Mouse (Mus musculus) stomach, postnatal 0 days (tissue): Measurements from ENCODE around the gene Nms. TPM values are rescaled to one million over a fixed set of nuclear protein-coding genes. Genes with fewer than 3 reads are reported as not detected.

Source experiments
- ATAC-seq: fragments of 200-750 bp; cut with Nextera tagmentation; 2 replicates; pipeline ENCODE4 v1.8.0; 2017; ENCODE audit not compliant: low FRiP score, low TSS enrichment
- DNase-seq: peaks from one replicate; pipeline ENCODE4 v3.0.0-alpha.2; 2016; ENCODE audit warnings: low spot score
- H3K27ac ChIP-seq: fragments of 300-500 bp; sonication (generic); replicated peaks from 2 replicates; pipeline ENCODE4 v1.5.1; 2014; ENCODE audit warnings: mild to moderate bottlenecking, control low read depth
- H3K27me3 ChIP-seq: fragments of 300-500 bp; sonication (generic); 2 replicates; pipeline ENCODE4 v1.6.1; 2014; ENCODE audit warnings: low read length; ENCODE audit not compliant: control insufficient read depth, insufficient read depth
- H3K36me3 ChIP-seq: fragments of 300-500 bp; sonication (generic); 2 replicates; pipeline ENCODE4 v1.6.1; 2014; ENCODE audit warnings: low read length, mixed read lengths; ENCODE audit not compliant: control insufficient read depth, insufficient read depth
- H3K4me1 ChIP-seq: fragments of 300-500 bp; sonication (generic); replicated peaks from 2 replicates; pipeline ENCODE4 v1.6.1; 2014; ENCODE audit warnings: antibody characterized with exemption; ENCODE audit not compliant: control insufficient read depth, insufficient read depth
- H3K4me2 ChIP-seq: fragments of 300-500 bp; sonication (generic); replicated peaks from 2 replicates; pipeline ENCODE4 v1.6.1; 2014; ENCODE audit warnings: low read depth, mild to moderate bottlenecking, control low read depth, moderate library complexity
- H3K4me3 ChIP-seq: fragments of 300-500 bp; sonication (generic); 2 replicates; pipeline ENCODE4 v1.5.1; 2014; ENCODE audit warnings: low read depth, low read length, control low read depth
- H3K9ac ChIP-seq: fragments of 300-500 bp; sonication (generic); 2 replicates; pipeline ENCODE4 v1.6.1; 2014; ENCODE audit warnings: mild to moderate bottlenecking, low read length, control low read depth, mixed read lengths
- H3K9me3 ChIP-seq: fragments of 300-500 bp; sonication (generic); 2 replicates; pipeline ENCODE4 v1.6.1; 2016; ENCODE audit warnings: low read length; ENCODE audit not compliant: control insufficient read depth
- CTCF ChIP-seq: IDR thresholded peaks from 2 replicates; pipeline ENCODE4 v1.5.1; 2016; ENCODE audit warnings: antibody characterized with exemption, low read depth, mild to moderate bottlenecking, moderate library complexity
- EP300 ChIP-seq: optimal IDR thresholded peaks from 2 replicates; pipeline ENCODE3; 2016; ENCODE audit warnings: antibody characterized with exemption
- WGBS: fragments of 180-500 bp; shearing (Covaris S2); extraction: QIAGEN DNeasy Blood & Tissue Kit; methylation state at CpG from one replicate; pipeline ENCODE4 v1.1.7; 2014; 5-methylcytosine and 5-hydroxymethylcytosine counted together
- polyA plus RNA-seq: library from polyadenylated mRNA; unstranded; fragments of >200 nt; fragmentation: Nextera tagmentation; extraction: Ambion mirVana; gene quantifications from 2 replicates; pipeline ENCODE4 v1.2.1, GENCODE M21; 2015

Nms gene
- polyA plus RNA-seq, 1 experiment from 2014 or later = not detected

DNA sequence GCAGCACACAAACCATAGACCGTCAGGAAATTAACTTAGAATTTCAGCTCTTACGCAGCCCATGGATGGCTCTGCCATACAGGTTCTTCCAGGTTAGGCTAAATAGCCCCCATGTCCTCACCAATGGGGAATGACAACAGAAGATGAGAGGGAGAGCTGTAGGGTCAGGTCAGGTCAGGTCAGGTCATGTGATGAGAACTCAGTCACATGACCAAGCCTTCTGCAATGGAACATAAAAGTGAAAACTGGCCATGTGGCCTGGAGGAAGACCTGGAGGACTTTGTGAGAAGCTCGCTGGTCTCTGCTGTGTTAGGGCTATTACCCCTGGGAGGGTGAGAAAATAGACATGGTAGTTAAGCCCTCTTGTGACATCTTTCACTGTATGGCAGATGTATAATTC is 17.5 kb downstream of the Nms start:
- DNase-seq (no peak), ATAC-seq (no peak)
- TF ChIP-seq CTCF (no peak), EP300 (no peak)
- H3K9ac ChIP-seq = no peak overlapping the region
- no peaks in the 10 kb centered on the region for H3K4me1 ChIP-seq
- H3K27me3 ChIP-seq = no peaks in the 10 kb centered on the region
- no peaks in the 10 kb centered on the region for H3K9me3 ChIP-seq
- H3K36me3 ChIP-seq = no peaks in the 10 kb centered on the region
- no peak overlapping the region for H3K27ac ChIP-seq
- H3K4me2 ChIP-seq = no peak overlapping the region
- WGBS = 85% methylated on average over 3 of the region's 3 CpGs
- no peak overlapping the region for H3K4me3 ChIP-seq

DNA sequence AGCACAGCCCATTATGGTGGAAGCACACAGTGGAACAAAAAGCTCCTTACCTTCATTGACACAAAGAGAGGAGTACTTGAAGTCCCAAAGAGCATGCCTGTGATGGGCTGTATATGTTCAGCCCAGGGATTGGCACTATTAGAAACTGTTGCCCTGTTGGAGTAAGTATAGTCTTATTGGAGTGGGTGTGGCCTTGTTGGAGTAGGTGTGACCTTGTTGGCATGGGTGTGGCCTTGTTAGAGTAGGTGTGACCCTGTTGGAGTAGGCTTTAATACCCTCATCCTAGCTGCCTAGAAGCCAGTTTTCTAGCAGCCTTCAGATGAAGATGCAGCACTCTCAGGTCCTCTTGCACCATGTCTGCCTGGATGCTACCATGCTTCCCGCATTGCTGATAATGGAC is 30.2 kb downstream of the Nms start:
- Histone ChIP-seq H3K4me3 (no peak overlapping the region), H3K9me3 (no peaks in the 10 kb centered on the region), H3K27me3 (no peaks in the 10 kb centered on the region), H3K36me3 (no peaks in the 10 kb centered on the region), H3K27ac (no peak overlapping the region), H3K9ac (no peak overlapping the region), H3K4me2 (no peak overlapping the region), H3K4me1 (no peaks in the 10 kb centered on the region)
- DNase-seq (no peak), ATAC-seq (no peak)
- TF ChIP-seq EP300 (no peak), CTCF (no peak)
- 95% methylated on average over 1 of the region's 1 CpGs for WGBS

DNA sequence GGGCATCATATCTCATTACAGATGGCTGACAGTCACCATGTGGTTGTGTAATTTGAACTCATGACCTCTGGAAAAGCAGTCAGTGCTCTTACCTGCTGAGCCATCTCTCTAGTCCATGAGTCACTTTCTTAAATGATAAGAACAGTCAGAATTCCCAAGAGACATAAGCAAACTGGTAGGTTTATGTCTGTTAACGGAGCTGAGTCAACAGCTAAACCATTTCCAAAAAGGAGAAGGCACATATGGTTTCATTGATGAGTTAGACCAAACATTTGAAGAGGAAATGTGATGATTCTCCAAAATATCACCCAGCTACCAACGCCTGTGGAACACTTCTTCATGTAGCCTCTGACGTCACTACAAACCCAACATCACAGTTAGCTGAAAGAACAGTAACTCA is 32.8 kb downstream of the Nms start:
- 75% methylated on average over 3 of the region's 3 CpGs for WGBS
- no peak overlapping the region for H3K27ac ChIP-seq
- ATAC-seq = no peak

DNA sequence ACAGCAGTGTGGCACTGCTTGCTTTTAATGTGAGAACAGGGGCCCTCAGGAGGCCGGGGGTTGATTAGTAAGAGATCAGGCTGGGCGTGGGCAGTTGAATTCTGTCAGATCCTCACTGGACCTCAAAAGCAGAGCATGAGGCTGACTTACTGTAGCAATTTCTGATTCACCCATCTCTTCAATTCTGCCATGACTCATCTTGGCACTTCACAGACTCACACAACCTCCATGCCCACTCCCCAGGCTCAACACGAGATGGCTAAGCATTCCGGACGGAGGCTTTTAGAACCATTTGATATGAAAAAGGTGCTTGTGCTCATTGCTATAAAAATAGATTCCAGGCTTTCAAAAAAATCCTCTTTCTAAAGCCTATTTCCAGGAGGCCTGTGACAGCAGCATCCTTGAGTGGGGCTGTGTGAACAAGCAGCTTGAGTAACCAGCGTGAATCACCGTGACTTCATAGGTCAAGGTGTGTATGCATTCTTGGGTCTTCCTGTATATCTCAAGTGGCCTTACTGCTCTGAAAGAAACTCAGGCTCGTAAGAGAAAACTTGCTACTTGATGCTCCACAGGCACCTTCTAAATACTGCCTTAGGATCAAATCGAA is 34.1 kb downstream of the Nms start:
- TF ChIP-seq CTCF = no peak
- TF ChIP-seq EP300 = no peak
- Histone ChIP-seq H3K9ac (no peak overlapping the region), H3K4me2 (no peak overlapping the region), H3K4me3 (no peak overlapping the region), H3K4me1 (no peaks in the 10 kb centered on the region), H3K9me3 (no peaks in the 10 kb centered on the region), H3K27me3 (no peaks in the 10 kb centered on the region), H3K27ac (no peak overlapping the region), H3K36me3 (no peaks in the 10 kb centered on the region)
- WGBS = 79% methylated on average over 9 of the region's 9 CpGs
- ATAC-seq = no peak
- DNase-seq = no peak

More for the DNA sequence above, 32.8 kb downstream of the Nms start:
- Histone ChIP-seq H3K9ac (no peak overlapping the region), H3K9me3 (no peaks in the 10 kb centered on the region), H3K4me2 (no peak overlapping the region), H3K27me3 (no peaks in the 10 kb centered on the region), H3K4me1 (no peaks in the 10 kb centered on the region), H3K4me3 (no peak overlapping the region), H3K36me3 (no peaks in the 10 kb centered on the region)
- no peak for TF ChIP-seq EP300
- TF ChIP-seq CTCF = no peak
- DNase-seq = no peak

DNA sequence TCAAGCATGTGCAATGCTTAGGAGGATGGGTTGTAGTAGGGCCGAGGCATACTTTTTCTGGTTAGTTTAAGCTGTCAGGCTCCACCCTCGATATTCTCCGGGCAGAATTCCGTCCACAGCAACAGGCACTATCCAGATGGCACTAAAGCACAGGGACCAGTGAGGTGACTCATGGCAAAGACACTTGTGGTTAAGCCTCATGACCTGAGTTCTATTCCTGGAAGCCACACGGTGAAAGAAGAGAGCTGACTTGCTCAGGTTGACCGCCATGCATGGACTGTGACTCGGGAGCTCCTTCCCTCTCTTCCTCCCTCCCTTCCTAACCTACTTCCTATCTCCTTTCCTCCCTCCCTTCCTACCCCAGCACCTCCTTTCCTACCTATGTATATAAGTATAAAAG is 41.0 kb downstream of the Nms start:
- Histone ChIP-seq H3K36me3 (no peaks in the 10 kb centered on the region), H3K4me3 (no peak overlapping the region), H3K9me3 (no peaks in the 10 kb centered on the region), H3K4me1 (no peaks in the 10 kb centered on the region), H3K27ac (no peak overlapping the region), H3K27me3 (no peaks in the 10 kb centered on the region), H3K9ac (no peak overlapping the region), H3K4me2 (no peak overlapping the region)
- no peak for TF ChIP-seq CTCF
- ATAC-seq = no peak
- no peak for DNase-seq
- 63% methylated on average over 7 of the region's 7 CpGs for WGBS

DNA sequence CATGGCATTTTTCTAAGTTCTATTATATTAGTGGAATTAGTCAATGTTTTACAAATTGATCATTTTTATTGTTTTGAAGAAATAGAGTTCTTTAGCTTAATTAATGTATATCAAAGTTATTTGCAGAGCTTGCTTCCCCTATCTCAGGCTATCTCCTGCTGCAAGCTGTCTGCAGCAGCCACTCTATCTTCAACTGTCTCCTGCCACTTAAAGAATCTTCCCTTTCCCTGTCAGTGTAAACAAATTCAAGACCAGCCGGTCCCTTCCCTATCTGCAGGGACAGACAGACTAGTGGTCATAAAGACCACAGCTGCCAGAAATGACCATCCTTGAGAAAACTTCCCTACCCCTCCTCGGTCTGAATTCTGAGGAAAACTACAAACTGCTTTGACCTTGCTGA is 44.9 kb downstream of the Nms start:
- no peaks in the 10 kb centered on the region for H3K27me3 ChIP-seq
- no peaks in the 10 kb centered on the region for H3K36me3 ChIP-seq
- no peak overlapping the region for H3K4me2 ChIP-seq
- ATAC-seq (no peak), DNase-seq (no peak)
- no peaks in the 10 kb centered on the region for H3K4me1 ChIP-seq
- no peak overlapping the region for H3K4me3 ChIP-seq
- no peak overlapping the region for H3K27ac ChIP-seq
- no peak overlapping the region for H3K9ac ChIP-seq
- 34% methylated on average over 2 of the region's 2 CpGs for WGBS
- TF ChIP-seq EP300 (no peak), CTCF (no peak)
- H3K9me3 ChIP-seq = no peaks in the 10 kb centered on the region
